Mouse (Mus musculus) limb, embryonic 15.5 days (tissue): ENCODE measurements around the gene Slc38a10. TPM values are rescaled to one million over a fixed set of nuclear protein-coding genes. Genes with fewer than 3 reads are reported as not detected.
A peak's percentile ranks its signal among the peaks of the same experiment; 100 is the strongest.

Source experiments
- ATAC-seq: fragments of 200-750 bp; cut with Nextera tagmentation; 2 replicates; pipeline ENCODE4 v1.8.0; 2017; ENCODE audit warnings: low read depth, moderate TSS enrichment; ENCODE audit not compliant: insufficient number of reproducible peaks, low FRiP score, low TSS enrichment
- H3K27ac ChIP-seq: fragments of 300-500 bp; sonication (generic); 2 replicates; pipeline ENCODE4 v1.5.1; 2015; ENCODE audit warnings: moderate library complexity, mild to moderate bottlenecking, inconsistent platforms
- H3K27me3 ChIP-seq: fragments of 300-500 bp; sonication (generic); 2 replicates; pipeline ENCODE4 v1.6.1; 2015; ENCODE audit warnings: inconsistent platforms
- H3K36me3 ChIP-seq: fragments of 300-500 bp; sonication (generic); 2 replicates; pipeline ENCODE4 v1.6.1; 2015; ENCODE audit warnings: inconsistent platforms
- H3K4me1 ChIP-seq: fragments of 300-500 bp; sonication (generic); 2 replicates; pipeline ENCODE4 v1.6.1; 2015; ENCODE audit warnings: inconsistent platforms
- H3K4me2 ChIP-seq: fragments of 300-500 bp; sonication (generic); 2 replicates; pipeline ENCODE4 v1.6.1; 2015; ENCODE audit warnings: mild to moderate bottlenecking, inconsistent platforms
- H3K4me3 ChIP-seq: fragments of 300-500 bp; sonication (generic); 2 replicates; pipeline ENCODE4 v1.5.1; 2015; ENCODE audit warnings: mild to moderate bottlenecking, inconsistent platforms
- H3K9ac ChIP-seq: fragments of 300-500 bp; sonication (generic); 2 replicates; pipeline ENCODE4 v1.6.1; 2015; ENCODE audit warnings: inconsistent platforms
- H3K9me3 ChIP-seq: fragments of 300-500 bp; sonication (generic); 2 replicates; pipeline ENCODE4 v1.6.1; 2016; ENCODE audit warnings: inconsistent platforms
- WGBS: fragments of 180-500 bp; shearing (Covaris S2); methylation state at CpG from one replicate; pipeline ENCODE4 v1.1.7; 2015; 5-methylcytosine and 5-hydroxymethylcytosine counted together
- polyA plus RNA-seq: library from polyadenylated mRNA; unstranded; fragments of >200 nt; fragmentation: Nextera tagmentation; extraction: Ambion mirVana; gene quantifications from 2 replicates; pipeline ENCODE4 v1.2.1, GENCODE M21; 2015

Slc38a10 gene
- polyA plus RNA-seq, 1 experiment from 2014 or later, result 101 TPM

DNA sequence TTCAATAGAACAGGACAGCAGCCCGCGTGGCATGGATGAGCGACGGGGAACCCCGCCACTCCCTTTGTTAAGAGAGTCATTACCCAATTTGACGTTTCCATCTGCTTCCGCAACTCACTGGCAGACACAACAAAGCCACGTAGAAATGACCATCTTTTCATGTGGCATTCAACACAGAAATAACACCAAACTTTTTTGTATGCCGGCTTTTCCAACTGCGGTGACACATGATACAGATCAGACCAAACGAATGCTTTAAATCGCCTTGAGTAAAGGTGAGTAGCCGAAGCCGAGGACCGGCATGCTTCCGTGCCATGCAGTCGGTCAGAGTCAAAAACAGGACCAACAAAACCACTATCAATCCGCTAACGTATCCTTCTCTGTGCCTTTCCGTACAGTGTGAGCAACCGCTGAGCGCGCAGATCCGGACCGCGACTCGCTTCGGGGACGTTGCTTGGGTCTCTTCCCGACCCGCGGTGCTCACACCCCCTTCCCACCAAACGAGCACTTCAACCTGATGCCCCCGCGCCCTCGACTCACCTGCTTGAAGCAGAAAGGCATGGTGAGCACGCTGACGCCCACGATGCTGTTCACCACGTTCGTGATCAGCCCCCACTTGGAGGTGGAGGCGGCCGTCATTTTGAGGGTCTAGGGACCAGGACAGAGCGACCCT is 570 bp downstream of the Slc38a10 start:
- Histone ChIP-seq H3K4me3 (peak overlapping the region; percentile 88), H3K27me3 (no peaks in the 10 kb centered on the region), H3K9me3 (no peaks in the 10 kb centered on the region), H3K4me2 (peak overlapping the region; percentile 78), H3K4me1 (peaks cover 15% of the 10 kb centered on the region), H3K27ac (peak overlapping the region; percentile 44), H3K9ac (peak overlapping the region; percentile 69), H3K36me3 (peaks cover 8% of the 10 kb centered on the region; the same call in 1 of the 2 replicates)
- WGBS, result under 1% methylated on average over 44 of the region's 44 CpGs
- no peak for ATAC-seq

DNA sequence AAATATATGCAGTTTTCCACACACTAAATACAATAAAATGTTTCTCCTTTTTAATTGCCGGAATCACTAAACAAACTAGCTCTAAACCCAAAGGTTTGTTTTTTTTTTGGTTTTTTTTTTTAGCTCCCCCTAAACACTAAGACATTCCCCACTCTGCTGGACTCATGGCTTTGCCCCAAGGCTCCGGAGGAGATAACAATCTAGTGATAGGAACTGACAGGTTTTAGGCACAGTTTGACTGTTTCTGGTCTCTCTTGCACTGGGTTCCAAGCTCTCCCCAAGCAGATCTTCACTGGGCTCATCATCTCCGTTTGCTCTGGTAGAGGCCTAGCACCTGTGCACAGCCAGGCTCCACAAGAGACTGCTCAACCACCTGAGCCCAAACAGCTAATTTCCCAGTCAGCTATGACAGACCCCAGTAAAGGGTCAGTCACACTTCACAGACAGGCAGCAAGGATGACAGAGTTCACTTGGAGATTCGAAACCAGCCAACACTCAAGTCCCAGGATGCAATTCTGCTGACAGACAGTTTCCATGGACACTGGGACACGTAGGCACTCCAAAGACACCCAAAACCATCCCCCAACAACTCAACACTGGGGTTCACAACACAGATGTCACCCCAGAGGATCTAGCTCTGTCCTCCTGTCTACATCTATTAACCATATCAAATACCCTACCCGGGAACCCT is 1.5 kb downstream of the Slc38a10 start:
- Histone ChIP-seq H3K36me3 (peaks cover 15% of the 10 kb centered on the region; the same call in 1 of the 2 replicates), H3K9ac (no peak overlapping the region), H3K4me2 (peak overlapping the region; percentile 78), H3K27me3 (no peaks in the 10 kb centered on the region), H3K4me3 (peak overlapping the region; percentile 88), H3K9me3 (no peaks in the 10 kb centered on the region), H3K4me1 (peaks cover 23% of the 10 kb centered on the region), H3K27ac (no peak overlapping the region)
- 38% methylated on average over 6 of the region's 6 CpGs for WGBS
- ATAC-seq, result no peak

DNA sequence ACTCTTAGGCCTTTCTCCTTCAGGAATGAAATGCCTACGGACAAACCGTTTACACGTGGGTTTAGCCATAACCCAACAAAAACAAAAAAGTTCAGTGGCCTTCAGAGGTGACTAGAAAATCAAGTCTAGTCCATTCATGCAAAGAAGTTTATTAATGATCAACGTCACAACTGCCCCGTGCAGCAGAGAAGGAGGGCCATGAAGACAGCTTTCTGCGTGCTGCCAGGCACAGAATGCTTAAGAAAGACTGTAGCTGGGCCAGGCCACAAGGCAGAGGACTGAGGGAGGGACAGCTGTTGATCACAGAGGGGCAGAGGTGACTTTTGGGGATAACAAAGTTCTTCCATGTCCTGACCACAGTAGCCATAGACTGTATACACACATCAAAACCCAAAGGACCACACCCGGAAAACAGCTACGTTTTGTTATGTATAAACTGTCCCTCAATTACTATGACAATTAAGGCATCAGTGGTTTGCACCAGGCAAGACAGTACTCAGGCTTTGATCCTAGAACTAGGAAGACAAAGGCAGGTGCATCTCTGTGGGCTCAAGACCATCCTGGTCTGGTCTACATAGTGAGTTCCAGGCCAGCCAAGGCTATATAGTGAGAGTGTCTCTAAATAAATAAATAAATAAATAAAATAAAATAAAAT is 2.8 kb downstream of the Slc38a10 start:
- WGBS, result 85% methylated on average over 8 of the region's 8 CpGs
- Histone ChIP-seq H3K4me1 (peaks cover 23% of the 10 kb centered on the region), H3K27ac (no peak overlapping the region), H3K4me2 (no peak overlapping the region), H3K27me3 (no peaks in the 10 kb centered on the region), H3K9me3 (no peaks in the 10 kb centered on the region), H3K4me3 (no peak overlapping the region), H3K9ac (no peak overlapping the region), H3K36me3 (peaks cover 20% of the 10 kb centered on the region; the same call in 1 of the 2 replicates)
- no peak for ATAC-seq

DNA sequence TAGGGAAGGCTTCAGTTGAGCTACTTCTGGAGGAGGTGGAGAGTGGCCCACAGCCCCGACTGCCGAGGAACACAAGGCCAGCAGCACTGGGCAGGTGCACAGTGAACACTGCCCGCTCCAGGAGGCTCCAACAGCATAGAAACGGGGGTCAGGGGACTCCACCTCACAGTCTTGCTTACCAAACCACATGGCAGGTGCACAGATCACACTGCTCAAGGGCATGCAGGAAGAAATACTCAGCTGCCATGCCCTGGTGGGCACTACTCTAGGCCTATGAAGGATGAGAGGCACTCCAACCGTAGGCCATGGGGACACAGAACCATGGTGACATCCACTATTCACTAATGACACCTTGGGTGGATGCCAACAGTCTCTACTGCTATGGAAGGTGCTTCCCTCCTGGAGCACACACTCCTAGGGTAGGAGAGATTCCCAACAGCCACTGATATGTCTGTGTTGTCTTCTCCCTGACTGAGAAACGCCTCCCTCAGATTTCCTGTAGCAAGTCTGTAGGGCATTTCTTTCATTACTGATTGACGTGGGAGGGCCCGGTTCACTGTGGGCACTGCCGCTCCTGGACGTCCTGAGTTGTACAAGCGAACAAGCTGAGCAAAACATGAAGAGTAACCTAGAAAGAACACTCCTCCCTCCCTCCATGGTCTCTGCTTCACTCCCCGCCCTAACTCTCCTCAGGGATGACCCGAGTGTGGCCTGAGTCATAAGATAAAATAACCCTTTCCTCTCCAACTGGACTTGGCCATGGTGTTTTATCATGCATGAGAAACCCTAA is 7.2 kb downstream of the Slc38a10 start:
- H3K36me3 ChIP-seq, result peaks cover 29% of the 10 kb centered on the region; the same call in 1 of the 2 replicates
- no peak for ATAC-seq

GRCm38 (mm10) chr11:120142601-120143051 is 8.5 kb downstream of the Slc38a10 start:
- Histone ChIP-seq H3K4me1 (peaks cover 13% of the 10 kb centered on the region), H3K9me3 (no peaks in the 10 kb centered on the region), H3K27me3 (no peaks in the 10 kb centered on the region), H3K27ac (peak overlapping the region; percentile 63), H3K36me3 (peaks cover 37% of the 10 kb centered on the region; the same call in 1 of the 2 replicates), H3K9ac (no peak overlapping the region), H3K4me2 (no peak overlapping the region), H3K4me3 (no peak overlapping the region)
- 84% methylated on average over 3 of the region's 3 CpGs for WGBS
- ATAC-seq, result 0 out of 2 replicates have a peak, but pooled peaks have one; percentile 46

More for the DNA sequence above, 7.2 kb downstream of the Slc38a10 start:
- no peak overlapping the region for H3K4me2 ChIP-seq
- no peak overlapping the region for H3K9ac ChIP-seq
- H3K27me3 ChIP-seq, result no peaks in the 10 kb centered on the region
- peak overlapping the region; percentile 0; the same call in 1 of the 2 replicates for H3K27ac ChIP-seq
- peaks cover 9% of the 10 kb centered on the region; the same call in 1 of the 2 replicates for H3K4me1 ChIP-seq
- 76% methylated on average over 13 of the region's 13 CpGs for WGBS
- H3K9me3 ChIP-seq, result no peaks in the 10 kb centered on the region
- H3K4me3 ChIP-seq, result no peak overlapping the region

- Histone ChIP-seq H3K36me3 (peaks cover 33% of the 10 kb centered on the region), H3K9ac (no peak overlapping the region), H3K4me2 (no peak overlapping the region), H3K27me3 (no peaks in the 10 kb centered on the region), H3K27ac (no peak overlapping the region), H3K4me3 (no peak overlapping the region), H3K9me3 (no peaks in the 10 kb centered on the region), H3K4me1 (peaks cover 22% of the 10 kb centered on the region)
- WGBS, result 74% methylated on average over 6 of the region's 6 CpGs
- ATAC-seq, result no peak
These were observed 10.9 kb downstream of the Slc38a10 start for GRCm38 (mm10) chr11:120140255-120140654.

DNA sequence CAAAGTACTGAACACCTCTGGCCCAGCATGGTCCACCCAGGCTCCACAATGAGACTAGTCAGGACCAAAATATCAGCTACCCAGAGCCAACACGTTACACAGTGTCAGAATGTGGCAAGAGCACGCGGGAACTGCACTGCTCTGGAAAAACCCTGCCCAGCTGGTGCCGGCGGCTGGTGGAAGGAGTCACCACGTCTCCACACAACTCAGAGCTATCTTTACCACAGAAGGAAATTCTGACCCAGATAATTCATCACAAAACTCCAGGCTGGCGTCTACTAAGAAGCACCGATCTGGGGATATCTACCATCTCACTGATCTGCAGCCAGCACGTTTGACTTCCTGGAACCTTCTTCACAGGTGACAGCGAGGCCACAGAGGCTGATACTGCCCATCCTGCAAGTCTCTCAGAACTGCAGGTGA is 11.8 kb downstream of the Slc38a10 start:
- H3K9ac ChIP-seq, result no peak overlapping the region
- no peak for ATAC-seq
- WGBS, result 78% methylated on average over 10 of the region's 10 CpGs
- peaks cover 37% of the 10 kb centered on the region for H3K36me3 ChIP-seq
- no peak overlapping the region for H3K4me2 ChIP-seq
- H3K4me1 ChIP-seq, result peaks cover 16% of the 10 kb centered on the region; the same call in 1 of the 2 replicates
- no peak overlapping the region for H3K27ac ChIP-seq
- no peaks in the 10 kb centered on the region for H3K27me3 ChIP-seq
- H3K9me3 ChIP-seq, result no peaks in the 10 kb centered on the region
- H3K4me3 ChIP-seq, result no peak overlapping the region

DNA sequence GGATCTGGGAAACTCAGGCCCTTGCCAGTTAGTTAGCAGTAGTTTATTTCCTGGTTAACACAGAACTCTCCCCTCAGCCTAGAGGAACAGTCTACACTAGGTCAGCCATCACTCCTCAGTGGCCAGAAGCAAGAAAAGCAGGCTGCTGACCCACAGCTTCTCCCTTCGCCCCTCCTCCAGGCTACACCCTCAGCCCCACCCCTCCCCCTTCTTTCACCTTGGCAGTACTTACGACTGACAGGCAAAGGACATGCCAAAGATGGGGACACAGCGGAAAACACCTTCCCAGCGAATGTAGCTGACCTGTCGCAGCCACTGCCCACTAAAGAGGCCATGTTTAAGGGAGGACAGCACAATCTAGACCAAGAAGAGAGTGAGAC is 13.5 kb downstream of the Slc38a10 start:
- peaks cover 50% of the 10 kb centered on the region for H3K36me3 ChIP-seq
- H3K4me3 ChIP-seq, result no peak overlapping the region
- no peak overlapping the region for H3K27ac ChIP-seq
- H3K9me3 ChIP-seq, result no peaks in the 10 kb centered on the region
- H3K9ac ChIP-seq, result no peak overlapping the region
- 47% methylated on average over 5 of the region's 5 CpGs for WGBS
- no peak for ATAC-seq
- no peak overlapping the region for H3K4me2 ChIP-seq
- peaks cover 16% of the 10 kb centered on the region; the same call in 1 of the 2 replicates for H3K4me1 ChIP-seq
- H3K27me3 ChIP-seq, result no peaks in the 10 kb centered on the region

GRCm38 (mm10) chr11:120136796-120137624 is 14.1 kb downstream of the Slc38a10 start:
- Histone ChIP-seq H3K9ac (no peak overlapping the region), H3K36me3 (peaks cover 55% of the 10 kb centered on the region), H3K9me3 (no peaks in the 10 kb centered on the region), H3K27ac (no peak overlapping the region), H3K4me2 (no peak overlapping the region), H3K4me3 (no peak overlapping the region), H3K27me3 (no peaks in the 10 kb centered on the region), H3K4me1 (peaks cover 14% of the 10 kb centered on the region; the same call in 1 of the 2 replicates)
- ATAC-seq, result no peak
- WGBS, result 80% methylated on average over 23 of the region's 23 CpGs

GRCm38 (mm10) chr11:120136195-120136594 is 15.0 kb downstream of the Slc38a10 start:
- no peak overlapping the region for H3K9ac ChIP-seq
- H3K27ac ChIP-seq, result no peak overlapping the region
- no peaks in the 10 kb centered on the region for H3K27me3 ChIP-seq
- no peaks in the 10 kb centered on the region for H3K9me3 ChIP-seq
- 84% methylated on average over 8 of the region's 8 CpGs for WGBS
- peaks cover 14% of the 10 kb centered on the region; the same call in 1 of the 2 replicates for H3K4me1 ChIP-seq
- ATAC-seq, result no peak; the same call in 1 of the 2 replicates
- H3K36me3 ChIP-seq, result peaks cover 60% of the 10 kb centered on the region
- H3K4me3 ChIP-seq, result no peak overlapping the region
- H3K4me2 ChIP-seq, result no peak overlapping the region
